Mouse (Mus musculus) heart, postnatal 14 days (tissue): Measurements from ENCODE around the gene Gm13889. TPM values are rescaled to one million over a fixed set of nuclear protein-coding genes. Genes with fewer than 3 reads are reported as not detected.

ENCODE experiments used
- DNase-seq, 2 experiments: peaks; one replicate each; pipeline ENCODE4 v3.0.0; 2021 to 2022
- intact Hi-C: fragments of 180-260 bp; cut with DNase I; formaldehyde crosslinking; loops from one replicate; pipeline ENCODE4 v1.15.1; 2025
- long read RNA-seq, 2 experiments: library from polyadenylated mRNA; stranded (forward); transcript quantifications; one replicate each; pipeline ENCODE4 v2.0.0; 2021
- total RNA-seq, 2 experiments: library from RNA; stranded (reverse); gene quantifications; 2 replicates each; pipeline ENCODE4 v1.2.3; 2021

Gm13889 gene
- 10 to 100 TPM; 20.7 to 20.9 TPM for total RNA-seq
- long read RNA-seq, experiment 1, transcript Gm13889-201 (1 exons, 1,386 nt) = major isoform, 20 of 20 reads
- long read RNA-seq, experiment 1, partial matches to known transcripts = 0 of 20 reads
- long read RNA-seq, experiment 1, other reads (novel, unspliced or antisense) = 0 of 20 reads
- long read RNA-seq, experiment 2, transcript Gm13889-201 (1 exons, 1,386 nt) = major isoform, 19 of 19 reads
- long read RNA-seq, experiment 2, partial matches to known transcripts = 0 of 19 reads
- long read RNA-seq, experiment 2, other reads (novel, unspliced or antisense) = 0 of 19 reads

DNA sequence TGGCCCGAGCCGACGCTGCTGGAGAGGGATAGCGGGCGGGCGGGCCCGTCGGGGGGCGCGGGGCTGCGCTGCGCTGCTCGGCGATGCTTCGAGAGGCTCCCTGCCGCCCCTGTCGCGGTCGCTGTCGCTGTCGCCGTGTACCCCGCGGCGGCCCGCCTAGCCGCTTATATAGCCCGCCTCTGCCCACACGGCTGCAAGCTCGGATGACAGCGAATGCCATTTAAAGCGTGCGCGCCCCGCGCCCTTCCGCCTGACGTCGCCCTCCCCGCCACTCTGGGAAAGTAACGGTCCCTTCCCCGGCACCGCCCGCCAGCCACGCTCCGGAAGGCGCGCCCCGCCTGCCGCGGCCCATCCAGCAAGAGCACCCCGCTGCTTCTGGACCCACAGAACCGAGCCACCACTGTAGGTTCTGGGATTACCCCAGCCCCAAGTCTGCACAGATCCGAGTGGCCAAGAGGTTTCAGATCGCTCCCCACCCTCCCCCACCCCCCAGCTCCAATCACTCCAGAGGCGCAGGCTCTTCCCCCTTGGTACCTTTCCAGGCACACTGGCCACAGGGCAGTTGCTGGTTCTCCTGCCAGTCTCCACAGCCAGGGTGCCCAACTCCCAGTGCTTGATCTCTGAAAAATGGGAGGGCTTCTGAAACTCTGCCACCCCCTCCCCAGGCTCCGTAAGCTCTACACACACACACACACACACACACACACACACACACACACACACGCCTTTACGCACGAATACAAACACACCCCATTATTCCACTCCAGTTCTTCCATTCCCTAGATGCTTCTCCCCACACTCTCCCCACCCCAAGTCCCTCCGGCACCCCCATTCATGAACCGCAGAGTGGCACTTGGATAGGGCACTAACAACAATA, at the start of gene Gm13889:
Gene Gm13889, minus strand, starts transcription at position 294 of the 877 bp plus-strand sequence.
- intact Hi-C loops = loop anchor here (5.0 kb wide), 1 partner anchor 85 kb away; no protein-coding TSS in a partner anchor
- DNase-seq = peak; percentile 78

DNA sequence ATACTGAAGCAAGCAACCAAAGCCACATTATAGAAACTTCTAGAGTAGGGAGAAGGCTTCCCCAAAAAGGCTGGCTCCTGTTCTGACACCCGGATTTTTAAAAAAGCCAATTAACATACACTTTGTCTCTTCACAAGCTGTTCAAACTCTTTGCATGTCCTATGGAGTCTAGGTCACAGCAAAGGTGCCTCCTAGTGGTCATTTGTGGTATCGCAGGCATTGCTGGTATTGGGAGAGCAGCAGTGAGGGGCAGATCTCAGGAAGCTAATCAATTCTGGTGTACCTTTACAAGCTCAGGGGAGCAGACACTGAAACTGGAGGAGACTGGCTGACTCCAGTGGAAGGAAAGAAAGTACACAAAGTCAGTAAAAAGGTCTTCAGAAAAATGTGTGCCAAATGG, 45.3 kb upstream of the Gm13889 start:
- DNase-seq = peak; percentile 85 to 94
- intact Hi-C loops = loop anchor here (2.0 kb wide), 1 partner anchor 48 kb away; no protein-coding TSS in a partner anchor

DNA sequence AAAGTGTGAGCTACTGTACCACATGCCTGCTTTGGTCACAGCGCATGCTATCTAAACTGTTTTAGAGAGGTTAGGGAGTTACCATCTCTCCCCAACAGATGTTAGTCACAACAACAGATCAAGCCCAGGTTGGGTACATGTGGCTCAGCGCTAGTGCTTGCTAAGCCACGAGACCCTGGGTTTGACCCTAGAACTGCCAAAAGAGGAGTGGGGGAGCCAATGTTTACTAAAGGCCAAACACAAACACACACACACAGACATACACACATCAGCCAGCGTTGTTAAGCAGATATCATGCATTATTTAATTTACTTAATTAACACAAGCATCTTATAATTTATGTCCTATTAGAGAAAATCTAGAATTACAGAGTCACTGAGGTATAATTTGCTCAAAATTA, 44.9 kb upstream of the Gm13889 start:
- intact Hi-C loops = loop anchor here (1.0 to 2.0 kb wide), 2 partner anchors 47 to 131 kb away; no protein-coding TSS in a partner anchor
- DNase-seq = no peak

- intact Hi-C loops = loop anchor here (1.0 kb wide), 1 partner anchor 130 kb away; no protein-coding TSS in a partner anchor
- DNase-seq = peak in 1 of 2 experiments; percentile 14
Observed at GRCm38 (mm10) chr2:94001411-94001810, 44.4 kb upstream of the Gm13889 start.

DNA sequence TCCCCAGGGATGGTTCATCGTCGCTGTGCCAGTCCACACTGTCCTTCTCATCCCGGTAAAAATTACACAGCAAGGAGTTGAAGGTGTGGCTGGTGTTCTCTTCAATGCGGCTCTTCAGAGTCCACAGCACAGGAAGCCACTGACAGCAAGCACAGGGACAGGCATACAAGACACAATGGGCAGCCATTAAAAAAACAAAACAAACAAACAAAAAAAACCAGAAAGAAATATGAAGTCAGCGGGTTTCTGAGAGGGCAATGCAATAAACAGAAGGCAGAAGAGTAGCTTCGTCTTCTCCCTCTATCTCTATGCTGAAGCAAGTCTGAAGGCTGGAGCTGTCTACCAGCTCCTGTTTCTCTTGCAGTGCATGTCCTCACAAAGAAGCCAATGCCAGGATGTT, 39.3 kb upstream of the Gm13889 start, which contains the start of gene Gm27027:
Gene Gm27027, minus strand, starts transcription at position 101 of the 400 bp plus-strand sequence.
- intact Hi-C loops = no loop called here
- no peak for DNase-seq

GRCm38 (mm10) chr2:93992810-93993209, 35.8 kb upstream of the Gm13889 start:
- no peak for DNase-seq

DNA sequence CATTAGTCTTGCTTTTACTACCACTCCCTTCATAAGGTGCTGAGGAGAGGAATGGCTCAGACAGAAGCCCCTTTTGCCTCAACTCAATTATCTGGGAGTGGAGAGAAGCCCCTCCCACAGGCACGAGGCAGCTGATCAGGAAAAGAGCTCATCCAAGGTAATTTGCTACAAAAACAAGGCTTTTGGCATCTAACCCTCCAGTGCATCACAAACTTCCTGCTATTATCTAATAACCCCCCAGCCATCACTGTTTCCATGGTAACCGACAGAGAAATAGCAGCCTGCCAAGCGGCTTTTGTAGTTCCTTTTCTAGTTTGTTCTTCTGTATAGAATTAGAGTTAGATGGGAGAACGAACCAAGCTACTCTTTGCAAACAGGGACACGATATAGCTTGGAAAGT, 35.3 kb upstream of the Gm13889 start:
- intact Hi-C loops = no loop called here
- peak; percentile 15 to 20 for DNase-seq

More at GRCm38 (mm10) chr2:93992810-93993209, 35.8 kb upstream of the Gm13889 start:
- intact Hi-C loops = no loop called here

DNA sequence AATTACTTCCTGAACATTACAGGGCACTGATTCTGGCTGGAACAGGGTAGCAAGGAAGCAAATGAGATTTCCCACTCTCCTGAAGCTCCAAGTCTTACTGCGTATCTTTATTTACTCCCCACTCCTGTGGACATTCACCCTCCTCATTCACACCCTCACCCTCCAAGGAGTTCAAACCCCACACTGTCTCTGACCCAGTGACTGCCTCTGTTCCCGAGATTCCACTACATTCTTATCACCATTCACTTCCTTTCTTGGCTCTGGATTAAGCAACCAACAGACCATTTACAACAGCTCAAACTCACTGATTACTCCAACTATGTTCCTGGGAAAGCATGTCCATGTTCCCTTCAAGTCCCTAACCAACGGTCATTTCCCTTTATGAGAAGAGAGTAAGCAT, 34.3 kb upstream of the Gm13889 start:
- no peak for DNase-seq
- intact Hi-C loops = no loop called here

- intact Hi-C loops = no loop called here
- no peak for DNase-seq
Observed at GRCm38 (mm10) chr2:93988440-93988839, 31.4 kb upstream of the Gm13889 start.

DNA sequence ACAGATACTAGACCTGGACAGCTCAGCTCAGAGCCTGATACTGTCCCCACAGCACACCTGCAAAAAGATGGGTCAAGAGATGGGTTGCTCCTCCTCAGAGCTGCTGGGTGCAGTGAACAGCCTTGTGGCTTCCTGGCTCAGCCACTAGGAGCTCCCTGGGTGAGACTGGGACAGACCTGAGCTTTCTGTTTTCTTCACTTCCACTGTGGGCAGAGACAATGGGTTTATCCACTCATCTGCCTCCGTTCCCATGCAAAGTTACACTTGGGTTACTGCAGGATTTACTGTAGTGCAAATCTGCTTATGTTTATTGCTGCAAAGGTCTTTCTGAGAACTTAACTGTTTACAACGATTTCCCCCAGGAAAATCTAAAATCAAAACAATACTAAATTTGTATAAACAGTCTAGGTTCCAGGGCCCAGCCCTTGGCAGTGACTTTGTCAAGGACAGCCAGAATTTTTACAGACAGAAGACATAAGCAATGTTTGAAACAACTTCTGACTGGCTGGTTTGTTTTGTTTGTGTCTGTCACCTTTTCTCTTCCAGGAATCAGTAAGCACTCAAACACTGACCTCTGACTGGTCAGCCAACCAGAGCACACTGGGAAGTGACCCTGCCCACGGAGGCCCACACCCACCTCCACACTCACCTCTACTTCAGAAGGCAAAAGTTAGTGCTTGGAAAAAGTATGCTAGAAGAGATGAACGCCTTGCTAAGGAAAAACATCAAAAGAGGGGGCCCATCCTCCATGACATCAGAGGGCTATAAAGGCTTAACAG, 25.6 kb upstream of the Gm13889 start:
- intact Hi-C loops = no loop called here
- DNase-seq = no peak

DNA sequence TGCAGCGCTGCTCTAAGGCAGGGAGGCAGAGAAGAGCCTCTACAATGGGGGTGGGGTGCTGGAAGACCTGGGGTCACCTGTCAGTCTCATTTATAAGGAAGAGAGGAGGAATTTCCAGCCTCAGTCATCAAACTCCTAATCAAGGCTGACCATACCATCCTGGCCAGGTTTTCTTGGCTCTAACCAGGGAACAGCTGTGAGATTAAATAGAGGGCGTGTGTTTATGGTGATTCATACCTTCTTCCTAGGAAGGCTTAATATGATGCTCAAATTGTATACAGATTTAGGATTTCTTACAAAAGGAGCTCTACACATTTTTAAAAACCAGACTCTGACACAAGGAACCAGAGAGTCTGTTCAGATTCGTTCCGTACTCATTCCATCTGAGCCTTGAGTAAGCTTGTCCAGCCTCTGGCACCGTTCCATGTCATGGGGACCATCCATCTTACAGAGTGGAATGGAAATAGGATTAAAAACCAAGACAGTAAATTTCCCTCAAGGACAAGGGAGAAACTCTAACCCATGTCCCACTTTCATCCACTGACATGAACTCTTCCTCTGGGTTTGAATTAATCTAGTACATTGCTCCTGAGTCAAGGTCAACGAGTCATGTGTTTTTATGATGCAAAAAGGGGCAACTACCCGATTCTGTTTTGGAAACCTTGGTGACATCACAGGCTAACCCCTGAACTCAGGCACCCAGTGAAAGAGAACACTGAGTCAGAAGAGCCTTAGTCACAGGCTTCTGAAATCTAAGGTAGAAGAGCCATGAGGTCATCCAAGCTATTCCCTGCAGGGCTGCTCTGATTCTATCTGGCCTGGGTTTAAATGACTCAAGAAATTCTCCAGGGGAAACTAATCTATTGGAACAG, 22.5 kb upstream of the Gm13889 start:
- no peak for DNase-seq
- intact Hi-C loops = no loop called here

DNA sequence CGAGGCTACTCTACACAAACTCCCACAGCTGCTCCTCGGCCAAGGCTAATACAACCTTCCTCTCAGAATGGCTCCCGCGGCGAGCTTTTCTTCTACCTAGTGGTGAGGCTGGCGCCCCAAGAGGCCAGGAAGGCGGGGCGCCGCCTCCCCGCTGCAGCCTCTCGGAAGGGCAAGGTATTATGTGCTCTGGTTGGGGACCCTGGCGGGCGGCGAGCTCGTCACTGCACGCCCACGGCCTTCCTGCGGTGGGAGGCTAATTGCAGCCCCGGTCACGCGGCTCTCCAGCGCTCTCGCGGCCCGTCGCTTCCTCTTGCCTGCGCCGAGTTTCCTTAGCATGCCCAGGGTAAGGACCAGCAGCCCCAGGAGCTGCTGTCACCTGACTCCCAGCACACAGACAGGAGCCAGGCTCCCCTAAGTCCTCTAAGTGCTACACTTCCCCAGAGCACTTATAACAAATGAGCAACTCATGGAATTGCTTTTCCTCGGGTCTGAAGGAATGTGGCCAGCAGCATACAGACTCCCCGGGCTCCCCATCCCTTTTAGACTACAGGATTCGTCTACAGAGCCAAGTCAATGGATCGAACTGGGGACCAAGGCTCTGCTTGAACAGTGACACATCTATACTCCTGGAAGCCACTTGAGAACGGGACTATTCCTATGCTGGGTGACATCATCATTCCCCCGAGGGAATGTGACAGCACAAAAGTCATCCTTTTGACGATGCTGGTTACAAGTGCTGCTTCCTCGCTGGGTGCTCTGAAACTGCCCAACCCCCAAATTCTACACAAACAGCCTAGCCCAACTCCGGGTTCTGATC, 19.6 kb upstream of the Gm13889 start:
- DNase-seq = peak; percentile 59 to 64
- intact Hi-C loops = no loop called here

GRCm38 (mm10) chr2:93975526-93976435, 18.8 kb upstream of the Gm13889 start:
- DNase-seq = no peak
- intact Hi-C loops = no loop called here

- intact Hi-C loops = no loop called here
Observed at GRCm38 (mm10) chr2:93975041-93975440, 18.0 kb upstream of the Gm13889 start.

GRCm38 (mm10) chr2:93971647-93972046, 14.6 kb upstream of the Gm13889 start:
- intact Hi-C loops = no loop called here
- no peak for DNase-seq

More at GRCm38 (mm10) chr2:93975041-93975440, 18.0 kb upstream of the Gm13889 start:
- DNase-seq = no peak

- intact Hi-C loops = no loop called here
Observed at GRCm38 (mm10) chr2:93964494-93965160, 7.6 kb upstream of the Gm13889 start.

GRCm38 (mm10) chr2:93963802-93964201, 6.8 kb upstream of the Gm13889 start:
- intact Hi-C loops = no loop called here
- no peak for DNase-seq

More at GRCm38 (mm10) chr2:93964494-93965160, 7.6 kb upstream of the Gm13889 start:
- DNase-seq = peak in 1 of 2 experiments; percentile 35
